Mouse (Mus musculus): ENCODE data around the gene Hsd17b12.

GRCm38 (mm10) chr2:94051952-94052351, 105.8 kb downstream of the Hsd17b12 start:
- TF ChIP-seq CTCF (IDR thresholded peaks at IDR 0.05; ENCODE audit: control insufficient read depth, insufficient read depth, insufficient replicate concordance, low read depth, low read length) = no peak
- no peak for TF ChIP-seq POLR2A (IDR thresholded peaks at IDR 0.05; ENCODE audit: control insufficient read depth, low read depth, low read length)

Measured in testis, adult 2 months (tissue).